Mouse (Mus musculus): ENCODE measurements around the gene Dnase1l2. TPM values are rescaled to one million over a fixed set of nuclear protein-coding genes. Genes with fewer than 3 reads are reported as not detected.

The Dnase1l2 gene
- total RNA-seq, 2 experiments from 2014 or later: 2.9 to 5.0 TPM

DNA sequence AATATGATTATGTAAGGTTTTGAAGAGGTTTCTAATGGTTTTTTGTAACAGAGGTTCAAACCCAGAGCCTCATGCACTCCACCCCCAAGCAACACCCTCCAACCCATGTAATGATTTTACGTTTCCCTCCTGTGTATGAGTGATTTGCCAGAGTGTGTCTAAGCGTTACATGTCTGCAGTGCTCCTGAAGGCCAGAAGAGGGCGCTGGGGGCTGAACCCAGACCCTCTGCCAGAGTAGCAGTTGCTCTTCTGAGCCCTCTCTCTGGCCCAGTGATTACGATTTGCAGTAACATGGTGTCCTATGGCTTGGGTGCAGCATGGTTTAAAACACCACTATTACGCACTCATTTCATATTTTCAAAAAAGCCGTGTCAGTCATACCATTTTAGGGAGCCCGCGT is 51.8 kb downstream of the Dnase1l2 start:
- ATAC-seq (replicated peaks; ENCODE audit: low FRiP score, low TSS enrichment, poor library complexity, severe bottlenecking): peak; percentile 55; the same call in 1 of the 2 replicates

Other genes with a start within 250 kb of the Dnase1l2 start
- gene Tbc1d24, start 237.5 kb downstream of the Dnase1l2 start, total RNA-seq (2014; fragmentation: Nextera tagmentation): 32.2 and 45.2 TPM in 2 replicates
- gene Tbc1d24, start 237.5 kb downstream of the Dnase1l2 start, total RNA-seq (2017): 6.0 and 6.6 TPM in 2 replicates
- 0.92 TPM in 2 replicates for gene Ntn3, start 233.6 kb downstream of the Dnase1l2 start, total RNA-seq (2014; fragmentation: Nextera tagmentation)
- gene Ntn3, start 233.6 kb downstream of the Dnase1l2 start, total RNA-seq (2017): 0.19 and 0.38 TPM in 2 replicates
- 19.8 and 31.0 TPM in 2 replicates for gene Tedc2, start 222.3 kb downstream of the Dnase1l2 start, total RNA-seq (2014; fragmentation: Nextera tagmentation)
- gene Tedc2, start 222.3 kb downstream of the Dnase1l2 start, total RNA-seq (2017): 16.8 and 18.0 TPM in 2 replicates
- 34.7 and 40.9 TPM in 2 replicates for gene Ccnf, start 191.6 kb downstream of the Dnase1l2 start, total RNA-seq (2014; fragmentation: Nextera tagmentation)
- 17.5 and 24.4 TPM in 2 replicates for gene Ccnf, start 191.6 kb downstream of the Dnase1l2 start, total RNA-seq (2017)
- not detected in 2 replicates for gene Abca17, start 92.0 kb downstream of the Dnase1l2 start, total RNA-seq (2014; fragmentation: Nextera tagmentation)
- gene Abca17, start 92.0 kb downstream of the Dnase1l2 start, total RNA-seq (2017): not detected in 2 replicates
- 103 and 105 TPM in 2 replicates for gene Abca3, start 91.2 kb downstream of the Dnase1l2 start, total RNA-seq (2014; fragmentation: Nextera tagmentation)
- gene Abca3, start 91.2 kb downstream of the Dnase1l2 start, total RNA-seq (2017): 30.3 and 39.6 TPM in 2 replicates
- gene Rnps1, start 28.5 kb downstream of the Dnase1l2 start, total RNA-seq (2014; fragmentation: Nextera tagmentation): 325 and 334 TPM in 2 replicates
- gene Rnps1, start 28.5 kb downstream of the Dnase1l2 start, total RNA-seq (2017): 263 and 290 TPM in 2 replicates
- 79.7 and 88.7 TPM in 2 replicates for gene Eci1, start 16.5 kb downstream of the Dnase1l2 start, total RNA-seq (2014; fragmentation: Nextera tagmentation)
- 33.3 and 37.6 TPM in 2 replicates for gene Eci1, start 16.5 kb downstream of the Dnase1l2 start, total RNA-seq (2017)
- gene E4f1, start 27.2 kb upstream of the Dnase1l2 start, total RNA-seq (2014; fragmentation: Nextera tagmentation): 47.7 and 60.9 TPM in 2 replicates
- 10.5 and 20.8 TPM in 2 replicates for gene E4f1, start 27.2 kb upstream of the Dnase1l2 start, total RNA-seq (2017)
- 32.8 and 43.6 TPM in 2 replicates for gene Pgp, start 27.3 kb upstream of the Dnase1l2 start, total RNA-seq (2014; fragmentation: Nextera tagmentation)
- 21.9 and 23.4 TPM in 2 replicates for gene Pgp, start 27.3 kb upstream of the Dnase1l2 start, total RNA-seq (2017)
- gene Bricd5, start 30.8 kb upstream of the Dnase1l2 start, total RNA-seq (2014; fragmentation: Nextera tagmentation): not detected in 2 replicates
- gene Bricd5, start 30.8 kb upstream of the Dnase1l2 start, total RNA-seq (2017): 0.80 TPM in 1 of 2 replicates, not detected in the other
- gene Mlst8, start 36.0 kb upstream of the Dnase1l2 start, total RNA-seq (2014; fragmentation: Nextera tagmentation): 35.8 and 38.7 TPM in 2 replicates
- 17.2 and 36.1 TPM in 2 replicates for gene Mlst8, start 36.0 kb upstream of the Dnase1l2 start, total RNA-seq (2017)
- gene Caskin1, start 45.5 kb upstream of the Dnase1l2 start, total RNA-seq (2014; fragmentation: Nextera tagmentation): not detected in 2 replicates
- not detected in 2 replicates for gene Caskin1, start 45.5 kb upstream of the Dnase1l2 start, total RNA-seq (2017)
- gene Traf7, start 84.8 kb upstream of the Dnase1l2 start, total RNA-seq (2014; fragmentation: Nextera tagmentation): 111 and 143 TPM in 2 replicates
- 66.3 and 84.8 TPM in 2 replicates for gene Traf7, start 84.8 kb upstream of the Dnase1l2 start, total RNA-seq (2017)
- not detected in 2 replicates for gene Rab26, start 91.1 kb upstream of the Dnase1l2 start, total RNA-seq (2014; fragmentation: Nextera tagmentation)
- gene Rab26, start 91.1 kb upstream of the Dnase1l2 start, total RNA-seq (2017): 1.3 TPM in 1 of 2 replicates, not detected in the other
- 17.2 and 20.5 TPM in 2 replicates for gene Pkd1, start 106.7 kb upstream of the Dnase1l2 start, total RNA-seq (2014; fragmentation: Nextera tagmentation)
- 4.6 and 5.4 TPM in 2 replicates for gene Pkd1, start 106.7 kb upstream of the Dnase1l2 start, total RNA-seq (2017)
- gene Tsc2, start 189.5 kb upstream of the Dnase1l2 start, total RNA-seq (2014; fragmentation: Nextera tagmentation): 70.8 and 101 TPM in 2 replicates
- gene Tsc2, start 189.5 kb upstream of the Dnase1l2 start, total RNA-seq (2017): 39.0 and 44.3 TPM in 2 replicates
- 7.8 and 14.1 TPM in 2 replicates for gene Nthl1, start 189.6 kb upstream of the Dnase1l2 start, total RNA-seq (2014; fragmentation: Nextera tagmentation)
- gene Nthl1, start 189.6 kb upstream of the Dnase1l2 start, total RNA-seq (2017): 4.6 and 12.9 TPM in 2 replicates
- 1.0 TPM in 1 of 2 replicates, not detected in the other for gene Slc9a3r2, start 207.2 kb upstream of the Dnase1l2 start, total RNA-seq (2014; fragmentation: Nextera tagmentation)
- gene Slc9a3r2, start 207.2 kb upstream of the Dnase1l2 start, total RNA-seq (2017): 0.38 and 1.6 TPM in 2 replicates
- gene Npw, start 215.4 kb upstream of the Dnase1l2 start, total RNA-seq (2014; fragmentation: Nextera tagmentation): 2.0 TPM in 1 of 2 replicates, not detected in the other
- not detected in 2 replicates for gene Npw, start 215.4 kb upstream of the Dnase1l2 start, total RNA-seq (2017)
- 44.9 and 65.2 TPM in 2 replicates for gene Zfp598, start 226.6 kb upstream of the Dnase1l2 start, total RNA-seq (2014; fragmentation: Nextera tagmentation)
- 24.7 and 32.1 TPM in 2 replicates for gene Zfp598, start 226.6 kb upstream of the Dnase1l2 start, total RNA-seq (2017)
- not detected in 2 replicates for gene Syngr3, start 246.8 kb upstream of the Dnase1l2 start, total RNA-seq (2014; fragmentation: Nextera tagmentation)
- gene Syngr3, start 246.8 kb upstream of the Dnase1l2 start, total RNA-seq (2017): not detected in 2 replicates